Mouse (Mus musculus): ENCODE results near the gene Fam161b.
A peak's percentile ranks its signal among the peaks of the same experiment; 100 is the strongest.

The Fam161b gene

GRCm38 (mm10) chr12:84361555-84362489, at the start of gene Fam161b, which contains the start of gene Coq6:
Gene Fam161b, minus strand, starts transcription at chr12:84361833.
Gene Coq6, plus strand, starts transcription at chr12:84361657.
- peak; percentile 92 for DNase-seq (ENCODE audit: low read depth, low spot score)

DNA sequence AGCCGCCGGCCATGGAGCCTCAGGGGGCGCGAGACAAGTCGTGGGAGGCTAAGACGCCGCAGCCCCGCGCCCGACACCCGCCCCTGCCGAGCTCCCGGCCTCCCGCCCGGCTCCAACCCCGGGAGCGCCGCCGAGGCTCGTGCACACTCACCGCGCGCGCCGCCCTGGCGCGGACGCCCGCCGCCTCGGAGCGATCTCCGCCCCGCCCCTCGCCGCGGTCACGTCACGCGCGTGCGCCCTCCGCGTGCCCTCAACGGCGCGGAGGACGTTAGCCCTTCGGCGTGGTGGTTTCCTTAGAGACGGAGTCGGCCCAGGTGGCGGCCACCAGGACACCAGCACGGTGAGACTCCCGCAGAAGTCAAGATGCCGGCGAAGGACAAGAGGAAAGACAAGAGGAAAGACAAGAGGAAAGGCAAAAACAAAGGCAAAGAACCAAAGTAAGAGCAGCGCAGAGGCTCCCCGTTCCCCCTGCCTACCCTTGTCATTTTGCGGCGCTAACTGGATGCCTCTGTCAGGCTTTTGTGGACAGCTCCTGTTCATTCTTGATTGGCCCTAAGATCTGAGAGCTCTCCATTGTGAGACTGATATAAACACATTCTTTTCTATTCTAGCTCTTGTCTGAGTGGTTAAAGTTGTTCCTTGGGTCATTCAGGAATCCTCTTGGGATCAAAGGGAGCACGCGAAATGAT, 47.3 kb upstream of the Fam161b start, which contains the start of the genes Entpd5 and Bbof1:
Gene Entpd5, minus strand, starts transcription at position 211 of the 689 bp plus-strand sequence.
Gene Bbof1, plus strand, starts transcription at position 253 of the 689 bp plus-strand sequence.
- peak; percentile 81 for DNase-seq (ENCODE audit: low read depth, low spot score)

- no peak for DNase-seq (ENCODE audit: low read depth, low spot score)
Measured at GRCm38 (mm10) chr12:84407874-84408818, 46.5 kb upstream of the Fam161b start.

DNA sequence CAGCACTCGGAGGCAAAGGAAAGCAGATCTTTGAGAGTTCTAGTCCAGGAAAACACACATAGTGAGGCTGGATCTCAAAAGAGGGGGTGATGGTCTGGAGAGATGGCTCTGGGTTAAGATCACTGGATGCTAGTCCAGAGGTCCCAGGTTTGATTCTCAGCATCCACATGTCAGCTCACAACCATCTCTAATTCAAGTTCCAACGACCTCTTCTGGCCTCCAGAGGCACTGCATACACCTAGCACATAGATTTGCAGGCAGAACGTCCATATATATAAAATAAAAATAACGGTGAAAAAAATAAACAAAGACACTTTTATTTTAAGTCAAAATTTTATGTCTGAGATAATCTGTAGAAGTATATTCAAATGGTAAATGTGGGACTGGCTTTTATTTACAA, 45.6 kb upstream of the Fam161b start:
- no peak for DNase-seq (ENCODE audit: low read depth, low spot score)

DNA sequence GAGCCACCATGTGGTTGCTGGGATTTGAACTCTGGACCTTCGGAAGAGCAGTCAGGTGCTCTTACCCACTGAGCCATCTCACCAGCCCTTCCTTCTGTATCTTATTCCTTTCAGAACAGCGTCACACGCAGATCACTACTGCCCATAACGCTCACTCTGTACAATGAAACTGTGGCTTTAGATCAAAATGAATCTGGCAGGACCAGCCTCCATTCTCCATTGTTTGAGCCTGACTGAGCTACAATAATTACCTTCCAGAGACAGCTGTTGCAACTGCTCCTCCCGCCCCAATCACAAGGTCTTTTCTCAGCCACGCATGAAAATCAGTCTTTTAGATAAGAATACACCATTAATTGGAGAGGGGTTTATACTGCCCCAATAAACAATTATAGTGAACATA, 42.9 kb upstream of the Fam161b start:
- no peak for DNase-seq (ENCODE audit: low read depth, low spot score)

GRCm38 (mm10) chr12:84402923-84403322, 41.3 kb upstream of the Fam161b start:
- no peak for DNase-seq (ENCODE audit: low read depth, low spot score)

DNA sequence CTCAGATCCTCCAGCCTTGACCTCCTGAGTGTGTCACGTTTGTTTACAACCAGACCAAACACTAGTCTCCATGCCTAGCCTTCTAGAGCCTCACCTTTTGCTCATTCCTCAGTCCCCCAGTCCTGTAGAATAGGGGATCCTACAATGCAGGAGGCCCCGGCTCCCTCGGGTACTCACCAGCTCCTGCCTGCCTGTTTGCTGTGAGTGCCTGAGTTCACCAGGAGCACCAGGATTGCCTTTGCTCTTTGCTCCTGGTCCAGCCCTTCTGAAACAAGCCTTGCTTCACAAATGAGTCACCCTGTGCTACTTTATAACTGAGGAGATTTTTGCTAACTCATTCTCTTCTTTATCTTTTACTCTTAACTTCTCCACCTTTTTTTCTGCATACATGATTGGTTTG, 39.0 kb upstream of the Fam161b start:
- DNase-seq (ENCODE audit: low read depth, low spot score), result no peak

GRCm38 (mm10) chr12:84400068-84400467, 38.4 kb upstream of the Fam161b start:
- no peak for DNase-seq (ENCODE audit: low read depth, low spot score)

- DNase-seq (ENCODE audit: low read depth, low spot score), result no peak
Measured at GRCm38 (mm10) chr12:84399663-84400062, 38.0 kb upstream of the Fam161b start.

DNA sequence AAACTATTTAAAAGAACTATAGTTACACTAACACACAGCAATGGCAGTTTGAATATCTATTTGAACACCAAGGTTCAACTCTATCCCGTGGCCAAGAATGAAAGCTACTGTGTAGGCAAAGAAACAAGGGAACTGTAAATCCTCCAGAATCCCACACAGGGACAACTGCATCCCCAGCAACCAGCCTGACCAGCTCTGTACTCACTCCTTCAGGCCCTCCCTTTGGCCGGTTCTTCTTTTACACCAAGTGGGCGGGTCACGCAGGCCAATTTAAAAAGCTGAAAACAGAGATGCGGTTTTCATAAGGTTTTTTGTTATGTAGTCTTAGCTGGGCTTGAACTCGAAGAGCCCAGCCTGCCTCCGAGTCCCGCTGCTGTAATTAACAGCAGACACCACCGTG, 37.5 kb upstream of the Fam161b start:
- no peak for DNase-seq (ENCODE audit: low read depth, low spot score)

DNA sequence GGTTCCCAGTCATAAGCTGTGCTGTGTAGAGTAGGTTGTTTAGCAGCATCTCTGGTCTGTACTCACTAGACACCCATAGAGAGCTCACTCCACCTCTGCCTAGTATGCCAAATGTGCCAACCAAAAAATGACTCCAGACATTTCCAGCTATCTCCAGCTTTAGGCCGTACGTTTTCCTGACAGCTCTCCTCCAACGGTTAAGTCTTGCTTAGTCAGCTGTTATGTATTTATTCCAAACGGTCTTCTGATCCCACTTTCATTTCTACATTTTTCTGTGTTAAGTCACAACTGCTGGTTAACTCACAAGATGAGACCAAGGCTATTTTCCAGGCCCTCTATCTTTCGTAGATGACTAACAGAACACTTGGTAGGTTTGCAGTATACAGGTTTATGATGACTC, 37.0 kb upstream of the Fam161b start:
- DNase-seq (ENCODE audit: low read depth, low spot score), result no peak

DNA sequence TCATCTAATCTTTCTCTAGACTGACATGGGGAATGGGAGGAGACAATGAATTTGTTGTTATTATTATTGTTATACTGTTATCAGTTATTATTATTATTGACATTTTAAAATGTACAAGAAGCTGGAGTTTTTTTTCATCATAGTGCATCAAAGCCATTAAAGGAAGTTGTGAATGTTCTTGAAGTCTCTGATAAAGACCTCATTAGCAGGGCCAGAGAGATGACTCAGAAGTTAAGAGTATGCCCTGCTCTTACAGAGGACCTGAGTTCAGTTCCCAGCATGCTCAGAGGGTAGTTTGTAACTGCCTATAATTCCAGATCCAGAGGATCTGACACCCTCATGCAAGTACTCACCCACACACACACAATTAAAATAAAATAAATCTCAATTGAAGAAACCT, 36.1 kb upstream of the Fam161b start:
- DNase-seq (ENCODE audit: low read depth, low spot score), result no peak

GRCm38 (mm10) chr12:84396947-84397679, 35.5 kb upstream of the Fam161b start:
- DNase-seq (ENCODE audit: low read depth, low spot score), result no peak

DNA sequence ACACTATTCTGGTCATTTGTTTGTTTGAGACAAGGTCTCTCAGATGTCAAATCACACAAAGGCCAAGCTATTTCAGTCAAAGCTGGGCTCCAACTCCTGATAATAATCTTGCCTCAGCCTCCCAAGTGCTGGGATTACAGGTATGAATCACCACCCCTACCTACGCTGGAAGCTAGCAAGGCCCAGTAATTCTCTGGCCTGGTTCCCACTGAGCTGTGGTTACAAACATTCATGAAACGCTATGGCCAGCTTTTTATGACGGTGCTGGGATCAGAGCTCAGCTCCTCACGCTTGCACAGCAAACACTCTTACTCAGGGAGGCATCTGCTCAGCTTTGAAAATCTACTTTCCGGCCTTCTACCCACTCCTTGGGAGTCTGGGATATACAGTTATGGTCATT, 32.2 kb upstream of the Fam161b start:
- DNase-seq (ENCODE audit: low read depth, low spot score), result no peak

DNA sequence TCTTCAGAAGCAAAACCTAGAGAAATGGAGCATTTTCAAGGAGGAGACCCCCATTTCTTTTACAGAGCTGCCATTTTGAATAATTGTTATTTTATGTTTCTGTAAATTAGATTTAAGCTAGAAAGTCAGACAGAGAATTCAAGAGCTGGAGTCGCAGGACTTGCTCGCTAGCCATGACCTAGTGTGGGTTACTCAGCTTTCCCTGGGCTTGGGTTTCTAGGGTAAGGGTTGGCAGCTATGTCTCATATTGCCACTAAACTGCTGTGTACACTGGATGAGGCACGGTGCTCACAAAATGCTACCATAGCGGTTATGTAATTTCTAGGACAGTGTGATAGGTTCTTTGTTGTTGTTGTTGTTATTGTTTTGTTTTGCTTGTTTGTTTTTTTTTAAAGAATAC, 31.0 kb upstream of the Fam161b start:
- DNase-seq (ENCODE audit: low read depth, low spot score), result no peak

DNA sequence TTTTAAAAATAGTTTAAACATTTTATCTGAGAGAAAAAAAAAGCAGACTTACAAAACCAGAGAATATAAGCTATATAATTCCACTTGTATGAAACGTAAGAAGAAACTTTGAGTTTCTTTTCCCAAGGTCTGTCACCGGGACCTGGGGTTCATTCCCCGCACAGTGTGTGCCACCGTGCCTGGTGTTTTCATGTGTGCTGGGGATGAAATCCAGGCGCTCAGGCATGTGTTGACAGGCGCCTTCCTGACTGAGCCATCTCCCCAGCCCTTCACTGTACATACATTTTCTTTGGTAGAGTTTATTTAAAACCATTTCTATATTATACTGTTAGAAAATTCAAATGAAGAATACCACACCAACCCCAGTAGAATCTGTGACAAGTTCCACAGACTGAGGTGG, 28.7 kb upstream of the Fam161b start:
- DNase-seq (ENCODE audit: low read depth, low spot score), result no peak

GRCm38 (mm10) chr12:84388774-84389400, 27.3 kb upstream of the Fam161b start:
- DNase-seq (ENCODE audit: low read depth, low spot score), result no peak

GRCm38 (mm10) chr12:84388097-84388496, 26.5 kb upstream of the Fam161b start:
- DNase-seq (ENCODE audit: low read depth, low spot score), result no peak

- DNase-seq (ENCODE audit: low read depth, low spot score), result no peak
Measured at GRCm38 (mm10) chr12:84385408-84385807, 23.8 kb upstream of the Fam161b start.

- no peak for DNase-seq (ENCODE audit: low read depth, low spot score)
Measured at GRCm38 (mm10) chr12:84384644-84385081, 23.0 kb upstream of the Fam161b start.

Measured in embryo, embryonic 11.5 days (tissue).